Mouse (Mus musculus) megakaryocyte, adult 5-6 weeks (primary cell): ENCODE results near the gene Map2k4. TPM values are rescaled to one million over a fixed set of nuclear protein-coding genes. Genes with fewer than 3 reads are reported as not detected.

Experiments used
- ATAC-seq: 2 replicates; pipeline ENCODE4 v1.8.0; 2016; ENCODE audit warnings: mild to moderate bottlenecking, inconsistent platforms; ENCODE audit not compliant: poor library complexity, severe bottlenecking
- total RNA-seq, 2 experiments: library from RNA; stranded (forward) in 1 of 2; stranded (reverse) in 1 of 2; fragments of 153-499, 151-499 nt in 1 of 2; fragments of 221-1000, 200-1000 nt in 1 of 2; gene quantifications; 2 replicates each; pipeline versions ENCODE4 v1.2.3 to v1.2.4; 2015 to 2017

The Map2k4 gene
- total RNA-seq, 2 experiments from 2014 or later, result 29.1 to 57.5 TPM

- ATAC-seq, result no peak
These were observed 14.0 kb downstream of the Map2k4 start for GRCm38 (mm10) chr11:65773946-65774656.

- ATAC-seq, result no peak
These were observed 14.6 kb downstream of the Map2k4 start for GRCm38 (mm10) chr11:65773535-65773934.

- ATAC-seq, result peak; percentile 47; the same call in 1 of the 2 replicates
These were observed 16.6 kb downstream of the Map2k4 start for GRCm38 (mm10) chr11:65771546-65771945.

- peak; percentile 49; the same call in 1 of the 2 replicates for ATAC-seq
These were observed 18.1 kb downstream of the Map2k4 start for GRCm38 (mm10) chr11:65769990-65770389.

GRCm38 (mm10) chr11:65768445-65768844 is 19.7 kb downstream of the Map2k4 start:
- no peak for ATAC-seq

GRCm38 (mm10) chr11:65760912-65761311 is 27.2 kb downstream of the Map2k4 start:
- peak; percentile 86 for ATAC-seq

GRCm38 (mm10) chr11:65759350-65759749 is 28.7 kb downstream of the Map2k4 start:
- no peak for ATAC-seq

GRCm38 (mm10) chr11:65754161-65754560 is 33.9 kb downstream of the Map2k4 start:
- ATAC-seq, result no peak

GRCm38 (mm10) chr11:65753593-65753992 is 34.5 kb downstream of the Map2k4 start:
- ATAC-seq, result no peak

- ATAC-seq, result no peak
These were observed 37.6 kb downstream of the Map2k4 start for GRCm38 (mm10) chr11:65750546-65750945.

- no peak for ATAC-seq
These were observed 40.7 kb downstream of the Map2k4 start for GRCm38 (mm10) chr11:65747433-65747832.

- ATAC-seq, result no peak
These were observed 42.3 kb downstream of the Map2k4 start for GRCm38 (mm10) chr11:65745707-65746333.

- no peak for ATAC-seq
These were observed 44.2 kb downstream of the Map2k4 start for GRCm38 (mm10) chr11:65743866-65744265.

GRCm38 (mm10) chr11:65740811-65741210 is 47.3 kb downstream of the Map2k4 start:
- ATAC-seq, result no peak; the same call in none of the 2 replicates

- peak; percentile 93 for ATAC-seq
These were observed 47.7 kb downstream of the Map2k4 start for GRCm38 (mm10) chr11:65740390-65740789.

- ATAC-seq, result no peak
These were observed 48.2 kb downstream of the Map2k4 start for GRCm38 (mm10) chr11:65739880-65740279.

GRCm38 (mm10) chr11:65734656-65735055 is 53.4 kb downstream of the Map2k4 start:
- no peak for ATAC-seq

- no peak for ATAC-seq
These were observed 58.4 kb downstream of the Map2k4 start for GRCm38 (mm10) chr11:65729623-65730217.

GRCm38 (mm10) chr11:65728906-65729305 is 59.2 kb downstream of the Map2k4 start:
- no peak for ATAC-seq

GRCm38 (mm10) chr11:65723715-65724114 is 64.4 kb downstream of the Map2k4 start:
- ATAC-seq, result no peak

GRCm38 (mm10) chr11:65721615-65722014 is 66.5 kb downstream of the Map2k4 start:
- no peak for ATAC-seq

- ATAC-seq, result peak; percentile 75
These were observed 68.1 kb downstream of the Map2k4 start for GRCm38 (mm10) chr11:65719960-65720359.
